Mouse (Mus musculus) heart, adult 2 months (tissue): ENCODE data around the gene Rab31.

ENCODE experiments used
- CTCF ChIP-seq: fragments of 200-600 bp; IDR thresholded peaks from 2 replicates; pipeline ENCODE4 v1.8.1; 2022; ENCODE audit warnings: antibody characterized with exemption, mild to moderate bottlenecking, moderate library complexity
- EP300 ChIP-seq: fragments of 200-500 bp; IDR thresholded peaks from 2 replicates; pipeline ENCODE4 v1.6.1; 2011; ENCODE audit warnings: low read depth, low read length, control low read depth; ENCODE audit not compliant: insufficient read depth
- POLR2A ChIP-seq: fragments of 200-500 bp; IDR thresholded peaks from 2 replicates; pipeline ENCODE4 v1.6.1; 2011; ENCODE audit warnings: mild to moderate bottlenecking, low read depth, low read length, control low read depth; ENCODE audit not compliant: insufficient read depth

DNA sequence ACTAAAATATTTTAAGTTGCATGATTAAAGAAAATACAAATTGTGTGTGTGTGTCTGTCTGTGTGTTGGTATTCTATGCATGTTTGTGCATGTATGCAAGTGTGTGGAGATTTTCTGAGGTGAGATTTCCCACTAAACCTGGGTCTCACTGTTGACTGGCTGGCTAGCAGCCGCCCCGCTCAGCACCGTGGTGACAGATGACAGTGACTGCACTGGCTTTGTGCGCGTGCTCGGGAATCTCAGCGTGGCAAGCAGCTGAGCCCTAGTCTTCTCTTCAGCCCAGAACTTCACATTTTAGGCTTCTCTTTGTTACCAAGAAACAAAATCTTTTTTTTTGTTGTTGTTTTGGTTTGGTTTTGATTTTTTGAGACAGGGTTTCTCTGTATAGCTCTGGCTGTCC lies 23.5 kb upstream of the Rab31 start:
- no peak for TF ChIP-seq POLR2A
- no peak for TF ChIP-seq CTCF
- no peak for TF ChIP-seq EP300
